Mouse (Mus musculus) neural tube, embryonic 11.5 days (tissue): ENCODE measurements at regions not wholly inside any gene's neighbourhood (a gene's known extent, or its start where the extent isn't known, plus 50 kb on each side); places are given as distances from the start of the nearest gene placed in this dataset.

Source experiments
- ATAC-seq: fragments of 200-750 bp; cut with Nextera tagmentation; 2 replicates; pipeline ENCODE4 v1.8.0; 2017; ENCODE audit warnings: moderate number of reproducible peaks, mild to moderate bottlenecking, moderate TSS enrichment, moderate library complexity; ENCODE audit not compliant: insufficient read depth, low FRiP score, low TSS enrichment
- DNase-seq: peaks from one replicate; pipeline ENCODE4 v3.0.0-alpha.2; 2015; ENCODE audit warnings: low spot score
- H3K27ac ChIP-seq: fragments of 300-500 bp; sonication (generic); 2 replicates; pipeline ENCODE4 v1.5.1; 2014; ENCODE audit warnings: low read depth, mild to moderate bottlenecking, low read length
- H3K27me3 ChIP-seq: fragments of 300-500 bp; sonication (generic); 2 replicates; pipeline ENCODE4 v1.6.1; 2014; ENCODE audit warnings: mild to moderate bottlenecking, low read length, mixed read lengths; ENCODE audit not compliant: control insufficient read depth, insufficient read depth
- H3K36me3 ChIP-seq: fragments of 300-500 bp; sonication (generic); 2 replicates; pipeline ENCODE4 v1.6.1; 2014; ENCODE audit warnings: mild to moderate bottlenecking, low read length, moderate library complexity, mixed read lengths; ENCODE audit not compliant: control insufficient read depth, insufficient read depth
- H3K4me1 ChIP-seq: fragments of 300-500 bp; sonication (generic); 2 replicates; pipeline ENCODE4 v1.6.1; 2014; ENCODE audit warnings: low read length, mixed read lengths; ENCODE audit not compliant: control insufficient read depth, insufficient read depth
- H3K4me2 ChIP-seq: fragments of 300-500 bp; sonication (generic); 2 replicates; pipeline ENCODE4 v1.6.1; 2014; ENCODE audit warnings: low read depth, mild to moderate bottlenecking, moderate library complexity
- H3K4me3 ChIP-seq: fragments of 300-500 bp; sonication (generic); 2 replicates; pipeline ENCODE4 v1.5.1; 2014; ENCODE audit warnings: low read depth, low read length
- H3K9ac ChIP-seq: fragments of 300-500 bp; sonication (generic); 2 replicates; pipeline ENCODE4 v1.6.1; 2014; ENCODE audit warnings: mild to moderate bottlenecking, low read length
- H3K9me3 ChIP-seq: fragments of 300-500 bp; sonication (generic); 2 replicates; pipeline ENCODE4 v1.6.1; 2016; ENCODE audit warnings: low read length; ENCODE audit not compliant: control insufficient read depth
- WGBS: fragments of 180-500 bp; shearing (Covaris S2); extraction: QIAGEN DNeasy Blood & Tissue Kit; methylation state at CpG from one replicate; pipeline ENCODE4 v1.1.7; 2014; 5-methylcytosine and 5-hydroxymethylcytosine counted together

DNA sequence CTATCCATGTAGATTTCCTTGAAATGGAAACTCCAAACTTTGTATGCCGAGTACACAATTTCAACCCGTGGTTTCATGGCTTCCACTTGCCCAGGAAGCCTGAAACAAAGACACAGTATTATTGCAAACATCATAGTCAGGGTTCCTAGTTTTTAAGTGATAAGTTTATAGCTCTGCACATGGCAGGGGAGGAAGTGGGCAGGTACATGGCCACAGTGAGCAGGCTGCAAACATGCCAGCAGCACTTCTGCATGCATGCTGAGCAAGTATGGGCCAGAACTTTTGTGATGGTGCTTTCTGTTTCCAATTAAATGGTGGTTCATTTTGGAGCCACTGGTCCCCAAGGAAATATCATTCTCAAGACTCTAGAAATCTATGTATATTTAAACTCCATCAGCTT, 431.7 kb upstream of the Vrk2 start:
- WGBS: 84% methylated on average over 2 of the region's 2 CpGs
- no peak for ATAC-seq
- Histone ChIP-seq H3K27me3 (no peaks in the 10 kb centered on the region), H3K27ac (no peak overlapping the region), H3K9ac (no peak overlapping the region), H3K4me3 (no peak overlapping the region), H3K4me2 (no peak overlapping the region), H3K36me3 (no peaks in the 10 kb centered on the region), H3K4me1 (no peaks in the 10 kb centered on the region), H3K9me3 (no peaks in the 10 kb centered on the region)
- DNase-seq: no peak

DNA sequence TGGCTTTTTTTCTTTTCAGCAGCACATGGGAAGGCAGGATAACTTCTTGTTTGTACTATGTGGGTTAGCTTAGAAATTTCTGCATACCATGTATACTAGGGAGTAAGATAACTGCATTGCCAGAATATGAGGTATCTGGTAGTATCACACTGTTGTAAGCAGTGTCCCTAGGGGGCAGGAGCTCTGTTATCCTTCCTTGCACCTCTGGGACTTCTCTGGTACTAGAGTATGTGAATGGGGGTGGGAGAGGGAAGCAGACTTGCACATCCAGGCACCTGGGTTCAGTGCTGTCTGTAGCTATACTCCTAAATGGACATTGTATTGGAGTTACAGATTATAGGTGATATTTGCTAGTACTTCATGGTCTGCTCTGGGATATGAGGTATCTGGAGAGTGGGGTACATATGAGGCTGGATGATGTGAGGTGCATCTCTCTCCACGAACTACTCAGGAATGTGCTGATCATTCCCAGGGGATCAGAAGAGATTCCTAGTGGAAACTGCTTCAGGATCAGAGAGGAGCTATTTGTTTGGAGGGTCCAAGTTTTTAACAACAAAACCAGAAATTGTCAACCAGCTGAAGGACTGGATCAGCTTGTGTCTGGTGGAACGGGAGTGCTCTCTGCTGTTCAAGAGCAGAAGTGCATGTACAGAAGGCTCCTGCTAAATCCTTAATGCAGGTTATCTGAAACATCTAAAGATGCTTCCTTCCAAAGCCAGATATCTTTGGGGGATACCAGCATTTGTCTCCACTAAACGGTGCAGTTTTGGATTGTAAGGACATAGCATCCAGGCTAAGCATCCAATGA, 402.7 kb upstream of the Vrk2 start:
- no peaks in the 10 kb centered on the region for H3K9me3 ChIP-seq
- no peak for ATAC-seq
- H3K27ac ChIP-seq: no peak overlapping the region
- H3K4me1 ChIP-seq: no peaks in the 10 kb centered on the region
- H3K36me3 ChIP-seq: no peaks in the 10 kb centered on the region
- no peak overlapping the region for H3K4me3 ChIP-seq
- DNase-seq: peak; percentile 38
- no peaks in the 10 kb centered on the region for H3K27me3 ChIP-seq
- no peak overlapping the region for H3K9ac ChIP-seq
- 37% methylated on average over 3 of the region's 3 CpGs for WGBS
- H3K4me2 ChIP-seq: no peak overlapping the region

DNA sequence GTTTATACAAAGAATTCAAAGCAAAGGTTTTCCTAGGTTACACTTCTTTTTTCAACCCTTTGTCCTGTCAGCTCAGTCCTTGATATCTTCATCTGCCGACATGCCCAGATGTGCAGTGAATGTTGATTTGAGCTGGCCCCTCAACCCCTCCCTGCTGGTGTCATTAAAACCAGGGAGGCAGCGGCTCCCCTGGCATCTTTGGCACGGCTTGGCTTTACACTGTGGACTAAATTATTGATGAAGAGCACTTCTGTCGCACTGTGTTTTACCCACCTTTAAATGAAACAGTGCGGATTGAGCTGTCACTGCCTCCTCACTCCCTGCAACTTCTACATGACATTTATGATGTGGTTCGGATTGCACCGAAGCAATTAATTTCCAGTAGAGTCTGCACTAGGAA, 387.4 kb upstream of the Vrk2 start:
- Histone ChIP-seq H3K9ac (no peak overlapping the region), H3K4me2 (no peak overlapping the region), H3K4me1 (no peaks in the 10 kb centered on the region), H3K27me3 (no peaks in the 10 kb centered on the region), H3K4me3 (no peak overlapping the region), H3K36me3 (no peaks in the 10 kb centered on the region), H3K27ac (no peak overlapping the region), H3K9me3 (no peaks in the 10 kb centered on the region)
- DNase-seq: no peak
- 72% methylated on average over 7 of the region's 7 CpGs for WGBS
- no peak for ATAC-seq

DNA sequence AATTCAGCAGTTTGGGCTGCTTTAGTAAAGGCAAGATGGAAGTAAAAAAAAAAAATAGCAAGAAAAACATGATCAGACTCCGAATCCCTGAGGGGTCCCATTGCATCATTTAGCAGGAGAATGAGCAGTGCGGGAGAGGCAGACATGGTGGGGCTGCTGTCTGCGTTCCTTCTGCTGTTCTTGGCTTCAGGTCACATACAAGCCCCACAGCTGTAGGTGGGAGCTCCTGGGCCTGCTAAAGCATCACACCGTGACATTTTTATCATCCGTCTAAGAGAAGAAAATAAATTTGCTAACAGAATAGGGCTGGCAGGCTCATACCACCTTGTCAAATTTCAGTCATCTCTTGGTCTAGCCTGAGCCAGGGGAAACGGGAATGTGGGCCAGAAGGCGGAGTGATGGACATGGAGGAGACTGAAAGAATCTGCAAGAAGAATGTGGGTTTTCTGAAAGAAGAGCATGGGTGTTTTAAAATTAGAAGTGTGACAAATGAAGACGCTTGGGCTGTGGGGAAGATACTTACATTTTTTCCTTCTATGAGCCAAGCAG, 378.8 kb upstream of the Vrk2 start:
- 76% methylated on average over 8 of the region's 8 CpGs for WGBS
- Histone ChIP-seq H3K27ac (no peak overlapping the region), H3K27me3 (no peaks in the 10 kb centered on the region), H3K36me3 (no peaks in the 10 kb centered on the region), H3K4me2 (no peak overlapping the region), H3K9me3 (no peaks in the 10 kb centered on the region), H3K4me1 (no peaks in the 10 kb centered on the region), H3K4me3 (no peak overlapping the region), H3K9ac (no peak overlapping the region)
- DNase-seq: no peak
- ATAC-seq: no peak

DNA sequence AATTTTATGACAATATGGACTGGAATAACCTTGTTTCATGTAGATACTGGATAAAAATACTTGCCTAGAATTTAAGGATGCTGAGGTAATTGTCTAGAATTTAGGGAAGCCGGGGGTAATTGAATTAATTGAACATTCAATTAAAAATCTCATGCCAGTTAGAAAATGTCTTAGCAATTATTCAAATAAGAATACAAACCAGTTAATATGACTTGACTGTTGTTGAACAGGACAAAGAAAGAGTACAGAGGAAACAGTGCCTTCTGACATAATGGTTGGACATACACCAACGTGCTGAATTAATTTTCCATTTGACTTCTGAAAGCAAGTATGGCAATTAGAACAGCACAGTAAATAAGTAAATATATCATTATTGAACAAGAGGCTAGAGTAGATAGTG, 377.4 kb upstream of the Vrk2 start:
- Histone ChIP-seq H3K27ac (no peak overlapping the region), H3K9me3 (no peaks in the 10 kb centered on the region), H3K27me3 (no peaks in the 10 kb centered on the region), H3K4me1 (no peaks in the 10 kb centered on the region), H3K36me3 (no peaks in the 10 kb centered on the region), H3K4me3 (no peak overlapping the region), H3K9ac (no peak overlapping the region), H3K4me2 (no peak overlapping the region)
- DNase-seq (no peak), ATAC-seq (no peak)
- WGBS: 90% methylated on average over 2 of the region's 2 CpGs

DNA sequence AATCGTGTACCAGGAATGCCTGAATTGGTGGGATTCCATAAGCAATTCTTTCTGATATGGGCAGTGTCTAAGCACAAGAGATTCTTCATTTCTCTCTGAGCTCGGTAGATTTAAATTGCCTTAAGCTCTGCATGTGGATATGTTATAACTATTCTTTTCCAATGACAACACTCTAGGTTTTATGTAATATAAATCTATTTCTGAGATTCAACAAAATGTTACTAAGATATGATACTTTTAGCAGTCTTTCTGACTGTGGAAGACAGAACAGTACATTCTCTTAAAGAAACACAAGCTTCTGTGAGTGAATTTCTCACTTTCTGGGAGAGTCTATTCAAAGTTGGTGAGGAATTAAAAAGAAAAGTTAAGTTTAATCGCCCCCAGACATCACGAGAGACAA, 373.6 kb upstream of the Vrk2 start:
- H3K4me3 ChIP-seq: no peak overlapping the region
- H3K27me3 ChIP-seq: no peaks in the 10 kb centered on the region
- no peak overlapping the region for H3K9ac ChIP-seq
- 88% methylated on average over 4 of the region's 4 CpGs for WGBS
- no peak for DNase-seq
- no peaks in the 10 kb centered on the region for H3K4me1 ChIP-seq
- H3K9me3 ChIP-seq: no peaks in the 10 kb centered on the region
- no peaks in the 10 kb centered on the region for H3K36me3 ChIP-seq
- no peak for ATAC-seq
- H3K4me2 ChIP-seq: no peak overlapping the region
- H3K27ac ChIP-seq: no peak overlapping the region

DNA sequence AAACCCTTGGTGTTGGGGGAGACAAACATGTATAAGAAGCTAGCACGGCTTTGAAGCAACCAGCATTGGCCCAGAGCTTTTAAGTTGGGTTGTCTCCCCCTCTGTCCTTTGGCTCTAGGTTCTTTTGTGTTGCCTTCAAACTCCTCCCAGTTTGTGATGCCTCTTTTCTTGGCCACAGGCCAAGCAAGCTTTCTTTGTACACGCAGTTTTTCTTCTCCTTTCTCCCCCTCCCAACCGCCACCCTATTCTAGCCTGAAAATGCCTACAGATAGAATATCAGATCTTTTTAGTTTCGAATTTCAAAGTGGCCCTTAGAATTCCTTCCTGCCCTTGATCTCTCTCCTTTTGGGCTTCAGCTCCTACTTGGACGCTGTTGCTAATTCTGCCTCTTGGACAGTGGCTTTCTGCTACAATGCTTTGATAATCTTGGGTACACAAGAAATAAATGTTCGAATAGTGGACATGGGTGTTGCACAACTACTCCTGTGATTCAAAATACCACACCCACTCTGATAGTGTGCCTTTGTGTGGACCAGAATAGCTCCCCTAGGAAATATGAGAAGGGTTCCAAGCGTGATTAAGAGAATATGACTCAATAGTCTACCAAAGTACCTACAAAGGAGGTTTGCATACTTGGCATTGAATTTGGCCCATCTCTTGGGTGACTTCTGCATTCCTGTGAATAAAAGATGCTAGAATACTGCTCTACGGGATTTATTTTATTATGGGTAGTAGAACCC, 369.3 kb upstream of the Vrk2 start:
- no peak for DNase-seq
- 71% methylated on average over 8 of the region's 8 CpGs for WGBS
- Histone ChIP-seq H3K27ac (no peak overlapping the region), H3K4me3 (no peak overlapping the region), H3K9me3 (no peaks in the 10 kb centered on the region), H3K4me2 (no peak overlapping the region), H3K36me3 (no peaks in the 10 kb centered on the region), H3K27me3 (no peaks in the 10 kb centered on the region), H3K9ac (no peak overlapping the region), H3K4me1 (no peaks in the 10 kb centered on the region)
- ATAC-seq: no peak

DNA sequence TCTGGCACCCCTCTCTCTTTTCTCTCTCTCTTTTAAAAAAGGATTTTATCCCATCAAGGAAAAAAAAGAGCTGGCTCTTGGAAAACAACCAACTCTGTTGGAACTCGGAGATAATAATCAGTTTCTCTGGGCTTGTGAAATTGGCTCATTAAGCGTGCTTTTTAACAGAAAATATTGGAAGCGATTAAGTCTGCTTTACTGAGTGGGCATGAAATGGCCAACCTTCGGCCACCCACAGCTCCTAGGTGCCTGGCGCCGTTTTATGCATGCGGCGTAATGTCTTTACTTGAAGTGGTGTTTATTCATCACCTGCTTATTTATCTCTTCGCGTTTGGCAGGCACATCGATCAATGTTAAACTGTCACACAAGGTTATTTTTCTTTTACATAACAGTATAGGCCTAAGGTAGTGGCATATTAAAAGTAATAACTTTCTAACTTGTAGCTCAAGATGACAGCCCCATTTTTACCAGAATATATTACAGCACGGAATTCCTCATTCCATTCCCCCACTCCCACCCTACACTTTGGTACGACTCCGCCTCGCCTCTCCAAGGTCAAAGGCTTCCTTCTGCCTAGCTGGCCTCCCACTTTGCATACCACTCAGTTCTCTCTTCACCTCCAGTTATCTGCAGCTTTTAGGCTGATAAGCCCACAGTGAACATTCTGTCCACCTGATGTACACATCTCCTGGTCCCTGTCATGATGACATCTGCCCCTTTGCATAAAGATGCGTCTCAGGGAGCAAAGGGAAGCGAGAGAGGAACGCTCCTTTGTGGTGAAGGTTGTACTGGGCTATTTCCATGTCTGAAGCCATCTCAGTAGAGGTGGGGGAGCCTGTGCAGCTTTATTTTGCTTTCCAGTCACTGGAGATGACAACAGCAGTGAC, 368.5 kb upstream of the Vrk2 start:
- Histone ChIP-seq H3K27me3 (no peaks in the 10 kb centered on the region), H3K9me3 (no peaks in the 10 kb centered on the region), H3K4me1 (no peaks in the 10 kb centered on the region), H3K9ac (no peak overlapping the region), H3K4me3 (no peak overlapping the region), H3K4me2 (no peak overlapping the region), H3K27ac (no peak overlapping the region), H3K36me3 (no peaks in the 10 kb centered on the region)
- WGBS: 73% methylated on average over 18 of the region's 18 CpGs
- ATAC-seq: 0 out of 2 replicates have a peak, but pooled peaks have one; percentile 28
- no peak for DNase-seq
